Mouse (Mus musculus): ENCODE results near the gene D630045J12Rik.
A peak's percentile ranks its signal among the peaks of the same experiment; 100 is the strongest.

Gene D630045J12Rik

GRCm38 (mm10) chr6:38192952-38193351 is 60.9 kb downstream of the D630045J12Rik start:
- no peak for DNase-seq (ENCODE audit: low read depth)

- DNase-seq (ENCODE audit: low read depth): no peak
These were observed 67.4 kb downstream of the D630045J12Rik start for GRCm38 (mm10) chr6:38186312-38186950.

- no peak for DNase-seq (ENCODE audit: low read depth)
These were observed 69.0 kb downstream of the D630045J12Rik start for GRCm38 (mm10) chr6:38184791-38185190.

GRCm38 (mm10) chr6:38181756-38182318 is 72.0 kb downstream of the D630045J12Rik start:
- DNase-seq (ENCODE audit: low read depth): no peak

GRCm38 (mm10) chr6:38180669-38181068 is 73.1 kb downstream of the D630045J12Rik start:
- no peak for DNase-seq (ENCODE audit: low read depth)

GRCm38 (mm10) chr6:38165385-38165784 is 88.4 kb downstream of the D630045J12Rik start:
- DNase-seq (ENCODE audit: low read depth): no peak

- no peak for DNase-seq (ENCODE audit: low read depth)
These were observed 89.1 kb downstream of the D630045J12Rik start for GRCm38 (mm10) chr6:38164705-38165104.

GRCm38 (mm10) chr6:38162825-38163504 is 90.8 kb downstream of the D630045J12Rik start:
- no peak for DNase-seq (ENCODE audit: low read depth)

GRCm38 (mm10) chr6:38160556-38160955 is 93.3 kb downstream of the D630045J12Rik start:
- DNase-seq (ENCODE audit: low read depth): no peak

- DNase-seq (ENCODE audit: low read depth): peak; percentile 80
These were observed 93.7 kb downstream of the D630045J12Rik start for GRCm38 (mm10) chr6:38160102-38160501.

- no peak for DNase-seq (ENCODE audit: low read depth)
These were observed 94.2 kb downstream of the D630045J12Rik start for GRCm38 (mm10) chr6:38159576-38159975.

- DNase-seq (ENCODE audit: low read depth): no peak
These were observed 95.9 kb downstream of the D630045J12Rik start for GRCm38 (mm10) chr6:38157925-38158324.

GRCm38 (mm10) chr6:38156204-38156603 is 97.6 kb downstream of the D630045J12Rik start:
- DNase-seq (ENCODE audit: low read depth): no peak

- DNase-seq (ENCODE audit: low read depth): no peak
These were observed 101.5 kb downstream of the D630045J12Rik start for GRCm38 (mm10) chr6:38152305-38152704.

GRCm38 (mm10) chr6:38149483-38149882 is 104.3 kb downstream of the D630045J12Rik start:
- DNase-seq (ENCODE audit: low read depth): no peak

GRCm38 (mm10) chr6:38148626-38149025 is 105.2 kb downstream of the D630045J12Rik start:
- no peak for DNase-seq (ENCODE audit: low read depth)

GRCm38 (mm10) chr6:38147301-38147700 is 106.5 kb downstream of the D630045J12Rik start:
- no peak for DNase-seq (ENCODE audit: low read depth)

- DNase-seq (ENCODE audit: low read depth): no peak
These were observed 108.2 kb downstream of the D630045J12Rik start for GRCm38 (mm10) chr6:38145463-38146065.

- DNase-seq (ENCODE audit: low read depth): no peak
These were observed 109.4 kb downstream of the D630045J12Rik start for GRCm38 (mm10) chr6:38144161-38144998.

- DNase-seq (ENCODE audit: low read depth): no peak
These were observed 113.4 kb downstream of the D630045J12Rik start for GRCm38 (mm10) chr6:38140402-38140801.

- no peak for DNase-seq (ENCODE audit: low read depth)
These were observed 114.7 kb downstream of the D630045J12Rik start for GRCm38 (mm10) chr6:38139086-38139485.
